Mouse (Mus musculus) retina, postnatal 1 day (tissue): Measurements from ENCODE around the gene Sos2.
A peak's percentile ranks its signal among the peaks of the same experiment; 100 is the strongest.
"Not testable (repeated sequence)": the region's sequence is repeated elsewhere in the genome, so short reads cannot be mapped to it uniquely, and the experiment has no call there.

Experiments used
- DNase-seq: peaks from one replicate; pipeline ENCODE4 v3.0.0-alpha.2; 2012

Gene Sos2

DNA sequence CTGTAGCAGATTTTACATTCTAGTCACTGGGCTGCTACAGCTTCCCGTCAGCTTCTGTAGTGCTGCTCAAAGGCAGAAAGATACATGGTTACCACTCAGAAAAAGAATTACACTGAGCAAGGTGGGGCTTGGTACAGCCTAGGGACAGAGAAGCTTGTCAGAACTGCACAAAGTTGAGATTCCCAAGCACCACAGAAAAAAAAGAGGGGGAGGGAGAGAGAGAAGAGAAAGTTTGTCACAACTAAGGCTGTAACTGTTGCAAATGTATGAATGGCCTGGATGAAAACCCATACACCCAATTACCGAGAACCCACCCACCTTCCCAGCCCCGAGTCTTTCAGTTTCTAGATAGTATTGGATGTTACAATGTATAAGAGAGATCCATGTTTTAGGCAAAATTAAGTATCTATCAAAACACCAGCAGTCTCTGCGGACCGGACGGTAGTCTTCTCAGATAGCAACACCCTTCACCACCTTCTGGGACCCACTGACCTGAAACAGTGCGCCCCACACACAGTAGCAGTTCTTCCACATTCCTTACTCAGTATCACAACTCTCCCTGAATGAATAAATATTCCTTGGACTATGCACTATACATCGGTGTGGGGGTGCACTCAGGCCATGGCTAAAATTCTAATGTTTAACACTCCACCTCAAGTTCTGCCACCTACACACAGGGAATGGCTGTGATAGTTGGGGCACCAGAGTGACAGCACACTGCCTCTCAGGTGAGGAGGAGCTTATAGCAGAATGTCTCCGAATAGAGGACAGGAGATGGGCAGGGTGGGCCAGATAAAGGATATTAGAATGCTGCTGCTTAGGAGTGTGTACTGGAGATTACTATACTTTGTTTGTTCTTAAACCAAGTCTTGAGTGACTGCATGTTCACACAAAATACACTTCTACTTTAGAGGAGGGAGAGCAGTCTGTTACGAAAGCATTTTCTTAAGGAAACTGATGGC lies 6.8 kb downstream of the Sos2 start:
- no peak for DNase-seq

GRCm38 (mm10) chr12:69674176-69674575 lies 7.5 kb downstream of the Sos2 start:
- no peak for DNase-seq

GRCm38 (mm10) chr12:69666721-69667120 lies 14.9 kb downstream of the Sos2 start:
- DNase-seq: no peak

- DNase-seq: no peak
Measured at GRCm38 (mm10) chr12:69661658-69662057, 20.0 kb downstream of the Sos2 start.

GRCm38 (mm10) chr12:69653973-69654372 lies 27.7 kb downstream of the Sos2 start:
- peak; percentile 25 for DNase-seq

DNA sequence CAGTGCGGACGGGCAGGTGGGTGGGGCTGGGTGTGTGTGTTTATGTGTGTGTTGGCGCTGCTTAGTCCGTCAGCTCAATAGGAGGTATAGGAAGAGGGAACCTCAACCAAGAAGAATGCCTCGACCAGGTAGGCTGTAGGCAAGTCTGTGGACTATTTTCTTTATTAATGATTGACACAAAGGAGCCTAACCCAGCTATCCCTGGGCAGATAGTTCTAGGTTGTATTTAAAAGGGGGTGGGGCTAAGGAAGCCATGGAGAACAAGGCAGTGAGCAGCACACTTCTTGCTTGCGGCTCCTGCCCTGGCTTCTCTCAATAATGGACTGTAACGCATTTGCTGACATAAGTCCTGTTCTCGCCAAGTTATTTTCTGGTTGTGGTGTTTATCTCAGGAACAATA lies 32.1 kb downstream of the Sos2 start:
- DNase-seq: no peak

- no peak for DNase-seq
Measured at GRCm38 (mm10) chr12:69645821-69646616, 35.6 kb downstream of the Sos2 start.

GRCm38 (mm10) chr12:69644877-69645276 lies 36.8 kb downstream of the Sos2 start:
- DNase-seq: no peak

- DNase-seq: no peak
Measured at GRCm38 (mm10) chr12:69642877-69643276, 38.8 kb downstream of the Sos2 start.

- peak; percentile 65 for DNase-seq
Measured at GRCm38 (mm10) chr12:69634761-69635160, 46.9 kb downstream of the Sos2 start.

GRCm38 (mm10) chr12:69618590-69618989 lies 63.1 kb downstream of the Sos2 start:
- DNase-seq: not testable (repeated sequence)

GRCm38 (mm10) chr12:69604367-69604766 lies 77.3 kb downstream of the Sos2 start:
- DNase-seq: no peak

DNA sequence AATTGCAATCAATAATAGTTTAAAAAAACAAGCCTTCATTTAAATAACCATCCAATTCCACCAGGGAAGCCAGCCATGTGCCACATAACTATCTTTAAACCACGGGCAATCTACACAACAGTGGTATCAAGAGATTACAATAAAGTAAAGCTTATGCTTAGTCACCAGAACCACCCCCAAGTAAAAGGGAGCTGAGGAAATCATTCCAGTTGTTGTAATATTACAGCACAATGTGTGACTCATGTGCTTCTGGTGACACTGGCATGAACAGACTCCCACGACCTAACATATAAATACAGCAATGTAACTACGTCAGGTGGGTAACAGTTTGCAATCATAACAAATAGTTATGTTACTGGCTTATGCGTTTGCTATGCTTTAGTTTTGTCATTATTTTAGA lies 84.2 kb downstream of the Sos2 start:
- DNase-seq: no peak

- DNase-seq: no peak
Measured at GRCm38 (mm10) chr12:69593130-69593529, 88.5 kb downstream of the Sos2 start.

DNA sequence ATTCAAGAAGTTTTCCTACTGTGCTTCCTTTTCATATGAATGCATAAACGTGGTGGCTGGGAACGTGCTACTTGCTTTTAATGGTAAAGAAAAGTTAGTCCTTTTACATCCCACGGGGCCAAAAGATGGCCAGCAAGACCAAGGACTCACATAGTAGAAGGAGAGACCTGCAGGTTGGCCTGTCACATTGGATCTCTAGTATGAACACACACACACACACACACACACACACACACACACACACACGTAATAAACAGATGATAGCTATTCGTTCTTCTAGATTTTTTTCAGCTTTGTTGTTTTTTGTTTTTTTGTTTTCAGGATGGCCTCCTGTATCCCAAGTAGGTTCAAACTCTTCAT lies 98.4 kb downstream of the Sos2 start:
- DNase-seq: no peak

DNA sequence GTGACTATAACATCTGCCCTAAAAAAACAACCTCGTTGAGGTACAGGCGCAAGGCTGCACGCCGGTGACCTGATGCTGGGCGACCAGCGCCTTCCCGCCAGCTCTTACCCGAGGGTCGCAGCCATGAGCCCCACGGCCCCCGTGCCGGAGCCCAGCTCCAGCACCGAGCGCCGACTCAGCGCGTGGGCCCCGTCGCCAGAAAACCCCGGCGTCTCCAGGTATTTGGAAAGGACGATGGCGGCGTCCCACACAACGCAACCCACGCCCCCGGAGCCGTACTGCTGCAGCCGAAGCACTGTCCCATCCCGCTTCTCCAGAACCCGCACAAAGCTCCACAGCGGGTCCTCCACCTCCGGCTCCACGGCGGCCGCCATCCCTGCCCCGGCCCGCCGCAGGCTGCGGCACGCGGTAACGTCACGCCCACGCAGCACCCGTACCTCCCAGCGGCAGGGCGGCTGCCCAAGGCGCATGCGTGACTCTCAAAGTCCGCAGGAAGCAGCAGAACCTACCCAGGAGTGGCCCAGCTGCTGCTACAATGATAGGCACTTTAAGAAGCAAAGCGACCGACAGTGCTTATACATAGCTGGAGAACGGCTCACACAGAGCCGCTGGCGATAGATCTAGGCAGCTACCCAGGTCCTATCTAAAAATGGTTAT lies 98.9 kb downstream of the Sos2 start, which contains the start of gene Vcpkmt:
Gene Vcpkmt, minus strand, starts transcription at position 416 of the 657 bp plus-strand sequence.
- peak; percentile 94 for DNase-seq

DNA sequence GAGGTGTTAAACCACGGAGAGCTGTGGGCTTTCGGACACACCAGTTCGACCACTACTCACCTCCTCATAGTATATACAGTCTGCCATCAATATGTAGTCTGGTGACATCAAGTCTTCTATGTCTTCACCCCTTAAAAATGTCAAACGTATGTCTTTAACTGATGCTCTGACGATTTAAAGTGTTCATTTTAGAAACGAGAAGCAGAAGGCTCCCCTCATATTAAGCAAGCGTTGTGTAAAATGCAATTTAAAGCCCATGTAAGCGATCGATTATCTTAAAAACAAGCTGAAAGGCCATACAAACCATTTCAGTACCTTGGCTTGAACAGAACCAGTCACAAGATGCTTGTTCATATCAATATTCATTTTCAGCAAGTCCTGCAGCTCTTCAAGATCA lies 99.4 kb downstream of the Sos2 start:
- no peak for DNase-seq

GRCm38 (mm10) chr12:69579623-69580022 lies 102.0 kb downstream of the Sos2 start:
- DNase-seq: no peak

DNA sequence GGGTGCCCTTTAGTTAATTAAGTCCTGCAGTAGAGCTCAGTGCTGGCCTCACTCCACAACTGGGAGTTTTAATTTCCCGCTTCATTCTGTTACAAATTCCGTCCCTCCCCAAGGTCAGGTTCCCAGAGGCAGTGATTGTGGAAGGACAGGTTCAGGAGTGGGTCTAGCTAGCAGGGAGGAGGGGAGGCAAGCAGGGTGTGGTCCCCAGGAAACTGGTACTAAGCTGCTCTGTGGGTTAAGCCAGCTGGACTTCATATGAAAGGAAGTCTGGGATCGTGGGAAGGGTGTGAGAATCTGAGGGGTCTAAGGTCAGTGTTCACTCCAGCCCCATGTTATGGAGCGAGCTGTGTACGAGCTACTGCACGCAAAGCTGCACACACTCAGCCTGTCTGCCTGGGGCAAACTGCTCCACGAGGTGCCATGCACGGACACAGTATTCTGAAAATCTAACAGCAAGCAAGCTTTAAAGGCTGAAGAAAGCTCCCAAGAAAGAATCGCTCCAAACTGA lies 105.5 kb downstream of the Sos2 start:
- DNase-seq: no peak

DNA sequence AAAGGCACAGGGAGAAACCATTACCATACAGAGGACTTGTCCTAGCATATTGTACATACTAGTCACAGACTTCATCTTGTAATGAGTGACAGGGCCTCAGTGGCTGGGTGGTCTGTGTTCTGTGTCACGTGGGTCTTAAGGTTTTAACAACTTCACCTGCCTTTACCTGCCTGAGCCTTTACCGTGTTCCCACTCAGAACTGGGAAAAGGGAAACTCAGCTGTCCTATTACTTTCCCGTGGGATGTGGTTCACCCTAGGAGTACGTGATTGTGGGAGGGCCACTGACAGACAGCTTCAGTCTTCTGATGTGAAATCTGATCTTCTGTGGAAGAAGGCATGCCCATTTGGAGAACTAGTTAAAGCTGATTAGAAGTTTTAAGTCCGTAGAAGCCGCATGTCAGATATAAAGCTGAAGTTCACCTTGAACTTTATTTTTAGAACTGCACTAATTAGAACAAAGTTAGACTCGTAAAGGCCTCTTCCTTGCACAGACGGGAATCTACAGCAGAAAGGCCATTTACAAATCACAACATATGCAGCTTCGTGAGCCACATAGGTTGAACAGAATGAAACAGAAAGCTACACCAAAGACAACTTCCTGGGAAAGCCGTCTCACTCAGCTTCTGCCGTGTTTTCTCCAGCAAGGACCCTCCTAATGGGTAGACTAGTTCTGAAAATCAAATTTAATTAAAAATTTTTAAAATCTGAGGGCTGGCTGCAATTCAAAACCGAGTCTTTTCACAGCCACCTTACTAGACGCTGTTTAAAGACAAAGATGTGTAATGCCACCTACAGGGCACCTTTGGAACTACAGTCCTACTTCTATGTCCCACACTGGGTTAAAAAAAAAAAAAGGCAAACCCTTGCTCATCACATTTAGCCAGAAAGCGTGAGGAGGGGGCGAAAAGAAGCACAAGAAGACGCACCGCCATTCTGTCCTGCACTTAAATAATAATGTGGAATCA lies 107.5 kb downstream of the Sos2 start:
- peak; percentile 90 for DNase-seq

DNA sequence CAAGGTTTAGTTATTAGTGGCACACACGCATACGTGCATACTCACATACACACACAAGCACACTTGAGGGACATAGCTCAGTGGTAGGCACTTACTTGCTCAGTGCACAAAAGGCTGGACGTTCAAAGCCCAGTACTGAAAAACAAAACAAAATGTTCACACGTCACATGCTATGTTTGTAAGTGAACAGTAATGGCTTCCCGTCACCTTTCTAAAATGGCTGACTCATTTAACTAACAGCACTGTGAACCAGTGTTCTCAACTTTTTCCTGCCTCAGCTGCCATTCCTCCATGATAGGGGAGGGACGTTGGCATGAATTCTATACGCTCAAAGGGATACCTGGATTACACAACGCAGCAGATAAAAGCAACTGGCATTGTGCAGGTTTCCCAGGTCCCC lies 108.4 kb downstream of the Sos2 start:
- no peak for DNase-seq

GRCm38 (mm10) chr12:69569926-69570325 lies 111.7 kb downstream of the Sos2 start:
- no peak for DNase-seq
